Mouse (Mus musculus): ENCODE measurements around the gene Dhx36. TPM values are rescaled to one million over a fixed set of nuclear protein-coding genes. Genes with fewer than 3 reads are reported as not detected.

The Dhx36 gene
- 10 to 100 TPM; 54.7 to 57.9 TPM for total RNA-seq (2021)
- long read RNA-seq, experiment 1, full-length matches to known transcripts: 40 of 48 reads
- long read RNA-seq, experiment 1, partial matches to known transcripts: 4 of 48 reads
- long read RNA-seq, experiment 1, other reads (novel, unspliced or antisense): 4 of 48 reads
- long read RNA-seq, experiment 2, full-length matches to known transcripts: 39 of 58 reads
- long read RNA-seq, experiment 2, partial matches to known transcripts: 5 of 58 reads
- long read RNA-seq, experiment 2, other reads (novel, unspliced or antisense): 14 of 58 reads

GRCm38 (mm10) chr3:62506488-62507205 lies at the start of gene Dhx36:
TSS of gene Dhx36 (minus strand) at chr3:62507004.
- peak; percentile 44 for TF ChIP-seq CTCF (conservative IDR thresholded peaks at IDR 0.05)
- peak within 1 kb of the TSS; percentile 87 for H3K27ac ChIP-seq
- DNase-seq (ENCODE audit: low spot score in 2 of 2): peak; percentile 97 to 99
- H3K4me3 ChIP-seq: peak within 1 kb of the TSS; percentile 93

GRCm38 (mm10) chr3:62527593-62527992 lies 20.8 kb upstream of the Dhx36 start:
- no peak for DNase-seq (ENCODE audit: low spot score in 2 of 2)
- Histone ChIP-seq H3K27ac (no peak overlapping the region), H3K4me3 (peak overlapping the region; percentile 25; the same call in 1 of the 2 replicates)
- no peak for TF ChIP-seq CTCF (conservative IDR thresholded peaks at IDR 0.05)

- no peak overlapping the region for H3K27ac ChIP-seq
- H3K4me3 ChIP-seq: peak overlapping the region; percentile 25; the same call in 1 of the 2 replicates
- DNase-seq (ENCODE audit: low spot score in 2 of 2): peak; percentile 17 to 43
- peak; percentile 89 for TF ChIP-seq CTCF (conservative IDR thresholded peaks at IDR 0.05)
Observed at GRCm38 (mm10) chr3:62527160-62527559, 20.4 kb upstream of the Dhx36 start.

DNA sequence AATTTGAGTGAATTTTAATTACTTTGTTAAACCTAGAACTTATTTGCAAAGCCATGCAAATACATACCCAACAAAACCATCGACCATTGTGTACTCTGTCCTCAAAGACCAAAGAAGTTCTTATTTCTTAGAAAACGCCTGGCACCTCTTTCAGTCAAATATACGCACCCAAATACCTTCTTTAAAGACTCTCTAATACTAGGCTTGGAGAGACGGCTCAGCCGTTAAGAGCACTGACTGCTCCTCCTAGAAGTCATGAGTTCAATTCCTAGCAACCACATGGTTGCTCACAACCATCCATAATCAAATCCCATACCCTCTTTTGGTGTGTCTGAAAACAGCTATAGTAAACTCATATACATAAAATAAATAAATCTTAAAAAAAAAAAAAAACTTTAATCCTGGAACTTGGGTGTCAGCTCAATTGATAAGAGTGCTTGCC lies 423 bp upstream of the Dhx36 start:
- Histone ChIP-seq H3K27ac (no peak overlapping the region), H3K4me3 (peak overlapping the region; percentile 93)
- no peak for TF ChIP-seq CTCF (conservative IDR thresholded peaks at IDR 0.05)
- no peak for DNase-seq (ENCODE audit: low spot score in 2 of 2)

GRCm38 (mm10) chr3:62505166-62505900 lies 1.5 kb downstream of the Dhx36 start:
- no peak for TF ChIP-seq CTCF (conservative IDR thresholded peaks at IDR 0.05)
- no peak for DNase-seq (ENCODE audit: low spot score in 2 of 2)
- H3K4me3 ChIP-seq: peak overlapping the region; percentile 93
- no peak overlapping the region for H3K27ac ChIP-seq

DNA sequence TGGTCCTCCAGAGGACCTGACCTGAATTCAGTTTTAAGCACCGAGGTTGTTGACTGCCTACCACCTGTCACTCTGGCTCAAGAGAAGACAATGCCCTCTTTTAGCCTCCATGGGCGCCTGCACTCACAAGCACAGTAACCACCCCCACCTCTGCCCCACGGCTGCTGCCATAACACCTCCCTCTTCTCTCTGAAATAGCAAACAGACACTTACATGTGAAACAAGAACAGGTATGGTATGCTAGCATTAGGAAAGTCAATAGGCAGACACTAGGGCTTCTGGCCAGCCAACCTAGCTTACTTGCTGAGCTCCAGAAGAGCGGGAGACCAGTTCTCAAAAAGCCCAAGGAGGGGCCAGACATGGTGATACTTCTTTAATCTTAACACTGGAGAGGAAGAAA lies 7.5 kb downstream of the Dhx36 start:
- no peak for DNase-seq (ENCODE audit: low spot score in 2 of 2)
- Histone ChIP-seq H3K27ac (no peak overlapping the region), H3K4me3 (no peak overlapping the region)
- no peak for TF ChIP-seq CTCF (conservative IDR thresholded peaks at IDR 0.05)

DNA sequence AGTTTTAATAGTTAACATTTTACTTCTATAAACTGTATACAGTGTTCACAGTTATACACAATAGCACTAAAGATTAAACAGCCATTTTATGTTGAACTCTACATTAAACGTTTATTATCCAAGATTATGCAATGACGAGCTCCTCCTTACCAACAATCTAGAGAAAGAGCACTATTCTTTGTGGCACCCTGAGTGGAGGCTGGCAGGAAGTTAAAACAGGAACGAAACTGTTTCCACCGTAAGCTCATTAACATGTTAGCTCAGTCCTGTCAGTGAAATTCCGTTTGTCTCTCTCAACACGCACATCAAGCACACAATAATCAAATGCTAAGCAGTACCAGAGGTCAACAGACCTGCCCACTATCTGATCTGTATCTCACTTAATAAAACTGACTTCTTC lies 14.2 kb downstream of the Dhx36 start:
- H3K4me3 ChIP-seq: no peak overlapping the region
- TF ChIP-seq CTCF (conservative IDR thresholded peaks at IDR 0.05): no peak
- no peak overlapping the region for H3K27ac ChIP-seq
- no peak for DNase-seq (ENCODE audit: low spot score in 2 of 2)

- no peak for TF ChIP-seq CTCF (conservative IDR thresholded peaks at IDR 0.05)
- Histone ChIP-seq H3K27ac (no peak overlapping the region), H3K4me3 (no peak overlapping the region)
- no peak for DNase-seq (ENCODE audit: low spot score in 2 of 2)
Observed at GRCm38 (mm10) chr3:62484340-62484739, 22.5 kb downstream of the Dhx36 start.

DNA sequence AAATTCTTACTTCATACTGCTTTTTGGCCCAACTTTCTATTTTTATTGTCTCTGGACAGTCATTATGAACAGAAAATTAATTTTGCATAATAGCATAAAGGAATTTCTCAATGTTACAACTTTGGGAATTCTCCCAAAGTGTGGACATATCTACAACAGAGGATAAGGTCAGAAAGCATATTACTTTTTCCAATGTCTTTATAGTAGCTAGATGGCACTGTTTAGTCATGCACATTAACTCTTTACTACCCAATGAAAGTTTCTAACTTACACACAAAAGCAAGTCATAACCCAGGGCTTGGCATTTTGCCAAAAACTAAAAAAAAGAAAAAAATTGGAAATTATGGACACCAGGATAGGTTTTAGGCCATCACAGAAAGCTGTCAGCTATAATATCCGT lies 36.6 kb downstream of the Dhx36 start:
- peak; percentile 10; the same call in 1 of the 2 replicates for TF ChIP-seq CTCF (conservative IDR thresholded peaks at IDR 0.05)
- H3K27ac ChIP-seq: no peak overlapping the region
- H3K4me3 ChIP-seq: no peak overlapping the region
- no peak for DNase-seq (ENCODE audit: low spot score in 2 of 2)

- no peak for DNase-seq (ENCODE audit: low spot score in 2 of 2)
- no peak for TF ChIP-seq CTCF (conservative IDR thresholded peaks at IDR 0.05)
- no peak overlapping the region for H3K27ac ChIP-seq
- H3K4me3 ChIP-seq: no peak overlapping the region
Observed at GRCm38 (mm10) chr3:62464276-62464675, 42.5 kb downstream of the Dhx36 start.

- peak overlapping the region; percentile 24; the same call in 1 of the 2 replicates for H3K27ac ChIP-seq
- no peak for TF ChIP-seq CTCF (conservative IDR thresholded peaks at IDR 0.05)
- DNase-seq (ENCODE audit: low spot score in 2 of 2): no peak
- H3K4me3 ChIP-seq: no peak overlapping the region
Observed at GRCm38 (mm10) chr3:62459483-62459882, 47.3 kb downstream of the Dhx36 start.

- Histone ChIP-seq H3K4me3 (no peak overlapping the region), H3K27ac (no peak overlapping the region)
- TF ChIP-seq CTCF (conservative IDR thresholded peaks at IDR 0.05): peak; percentile 93
- peak; percentile 47 to 65 for DNase-seq (ENCODE audit: low spot score in 2 of 2)
Observed at GRCm38 (mm10) chr3:62458284-62459013, 48.4 kb downstream of the Dhx36 start.
